Mouse (Mus musculus): ENCODE measurements at regions not wholly inside any gene's neighbourhood (a gene's known extent, or its start where the extent isn't known, plus 50 kb on each side); places are given as distances from the start of the nearest gene placed in this dataset.
A peak's percentile ranks its signal among the peaks of the same experiment; 100 is the strongest.

DNA sequence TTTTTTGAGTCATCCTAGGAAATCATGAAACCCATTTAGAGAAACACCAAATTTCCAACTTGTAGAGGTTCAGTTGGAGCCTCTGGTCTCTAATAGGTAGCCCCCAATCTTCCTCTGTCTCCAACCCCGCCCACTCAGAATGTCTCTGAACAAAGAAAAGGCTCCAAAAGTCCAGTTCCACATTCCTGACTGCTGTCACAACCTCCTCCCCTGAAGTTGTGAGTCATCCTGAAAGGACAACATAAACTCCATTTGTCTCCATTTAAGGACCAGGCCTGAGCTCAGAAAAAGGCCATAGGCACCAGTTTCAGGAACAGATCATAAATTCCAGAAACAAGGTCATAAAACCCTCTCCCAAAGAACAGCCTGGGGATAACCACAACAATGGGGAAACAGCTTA, 79.4 kb upstream of the Gm34302 start:
- WGBS: 76% methylated on average over 1 of the region's 1 CpGs
- Histone ChIP-seq H3K9ac (ENCODE audit: low read depth, low read length, severe bottlenecking) (no peak overlapping the region), H3K4me2 (replicated peaks; ENCODE audit: low read depth, low read length, severe bottlenecking) (no peak overlapping the region), H3K27me3 (ENCODE audit: control insufficient read depth, insufficient read depth, low read length) (no peaks in the 10 kb centered on the region), H3K4me1 (ENCODE audit: control insufficient read depth, insufficient read depth, low read length) (no peaks in the 10 kb centered on the region), H3K27ac (replicated peaks; ENCODE audit: low read depth, low read length) (no peak overlapping the region), H3K9me3 (ENCODE audit: control insufficient read depth, low read length) (no peaks in the 10 kb centered on the region), H3K4me3 (replicated peaks; ENCODE audit: low read length) (no peak overlapping the region), H3K36me3 (ENCODE audit: control insufficient read depth, insufficient read depth, low read length) (no peaks in the 10 kb centered on the region)
- TF ChIP-seq POLR2A (IDR thresholded peaks at IDR 0.05; ENCODE audit: borderline replicate concordance, extremely low read depth, insufficient read depth, insufficient read length): no peak
- DNase-seq (ENCODE audit: low spot score) (no peak), ATAC-seq (ENCODE audit: low FRiP score, low read depth) (no peak)

DNA sequence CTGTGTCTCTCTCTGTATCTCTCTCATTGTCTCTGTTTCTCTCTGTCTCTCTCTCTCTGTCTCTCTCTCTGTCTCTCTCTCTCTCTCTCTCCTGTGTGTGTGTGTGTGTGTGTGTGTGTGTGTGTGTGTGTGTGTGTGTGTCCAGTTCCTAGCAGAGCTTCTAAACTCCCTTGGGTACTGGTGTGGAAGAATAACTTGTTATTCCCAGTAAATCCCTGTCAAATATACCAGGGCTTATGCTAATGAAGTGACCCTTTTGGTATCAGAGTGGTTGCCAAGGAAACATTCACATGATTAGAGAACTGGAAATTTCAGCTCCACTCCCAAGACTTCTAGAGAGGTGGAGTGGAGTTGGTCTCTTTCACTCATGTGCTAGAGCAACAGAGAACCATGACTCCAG, 78.9 kb upstream of the Gm34302 start:
- no peaks in the 10 kb centered on the region for H3K36me3 ChIP-seq (ENCODE audit: control insufficient read depth, insufficient read depth, low read length)
- ATAC-seq (ENCODE audit: low FRiP score, low read depth) (no peak), DNase-seq (ENCODE audit: low spot score) (no peak)
- no peak overlapping the region for H3K4me2 ChIP-seq (replicated peaks; ENCODE audit: low read depth, low read length, severe bottlenecking)
- H3K4me3 ChIP-seq (replicated peaks; ENCODE audit: low read length): no peak overlapping the region
- no peaks in the 10 kb centered on the region for H3K9me3 ChIP-seq (ENCODE audit: control insufficient read depth, low read length)
- H3K4me1 ChIP-seq (ENCODE audit: control insufficient read depth, insufficient read depth, low read length): no peaks in the 10 kb centered on the region
- H3K27ac ChIP-seq (replicated peaks; ENCODE audit: low read depth, low read length): no peak overlapping the region
- H3K27me3 ChIP-seq (ENCODE audit: control insufficient read depth, insufficient read depth, low read length): no peaks in the 10 kb centered on the region
- no peak overlapping the region for H3K9ac ChIP-seq (ENCODE audit: low read depth, low read length, severe bottlenecking)
- TF ChIP-seq POLR2A (IDR thresholded peaks at IDR 0.05; ENCODE audit: borderline replicate concordance, extremely low read depth, insufficient read depth, insufficient read length): no peak

GRCm38 (mm10) chr3:63560745-63561151, 77.1 kb upstream of the Gm34302 start:
- Histone ChIP-seq H3K4me3 (replicated peaks; ENCODE audit: low read length) (no peak overlapping the region), H3K27ac (replicated peaks; ENCODE audit: low read depth, low read length) (no peak overlapping the region), H3K27me3 (ENCODE audit: control insufficient read depth, insufficient read depth, low read length) (no peaks in the 10 kb centered on the region), H3K36me3 (ENCODE audit: control insufficient read depth, insufficient read depth, low read length) (no peaks in the 10 kb centered on the region), H3K9me3 (ENCODE audit: control insufficient read depth, low read length) (no peaks in the 10 kb centered on the region), H3K9ac (ENCODE audit: low read depth, low read length, severe bottlenecking) (no peak overlapping the region), H3K4me1 (ENCODE audit: control insufficient read depth, insufficient read depth, low read length) (no peaks in the 10 kb centered on the region), H3K4me2 (replicated peaks; ENCODE audit: low read depth, low read length, severe bottlenecking) (no peak overlapping the region)
- no peak for TF ChIP-seq POLR2A (IDR thresholded peaks at IDR 0.05; ENCODE audit: borderline replicate concordance, extremely low read depth, insufficient read depth, insufficient read length)
- no peak for ATAC-seq (ENCODE audit: low FRiP score, low read depth)
- 73% methylated on average over 4 of the region's 4 CpGs for WGBS
- DNase-seq (ENCODE audit: low spot score): no peak

- 86% methylated on average over 1 of the region's 1 CpGs for WGBS
- TF ChIP-seq POLR2A (IDR thresholded peaks at IDR 0.05; ENCODE audit: borderline replicate concordance, extremely low read depth, insufficient read depth, insufficient read length): no peak
- H3K27ac ChIP-seq (replicated peaks; ENCODE audit: low read depth, low read length): no peak overlapping the region
- H3K4me1 ChIP-seq (ENCODE audit: control insufficient read depth, insufficient read depth, low read length): no peaks in the 10 kb centered on the region
- H3K4me3 ChIP-seq (replicated peaks; ENCODE audit: low read length): no peak overlapping the region
- no peak for ATAC-seq (ENCODE audit: low FRiP score, low read depth)
- no peaks in the 10 kb centered on the region for H3K9me3 ChIP-seq (ENCODE audit: control insufficient read depth, low read length)
- no peak for DNase-seq (ENCODE audit: low spot score)
- no peaks in the 10 kb centered on the region for H3K27me3 ChIP-seq (ENCODE audit: control insufficient read depth, insufficient read depth, low read length)
- no peak overlapping the region for H3K9ac ChIP-seq (ENCODE audit: low read depth, low read length, severe bottlenecking)
- H3K4me2 ChIP-seq (replicated peaks; ENCODE audit: low read depth, low read length, severe bottlenecking): no peak overlapping the region
- no peaks in the 10 kb centered on the region for H3K36me3 ChIP-seq (ENCODE audit: control insufficient read depth, insufficient read depth, low read length)
These were observed 73.1 kb upstream of the Gm34302 start for GRCm38 (mm10) chr3:63556741-63557140.

- no peaks in the 10 kb centered on the region for H3K9me3 ChIP-seq (ENCODE audit: control insufficient read depth, low read length)
- no peak for TF ChIP-seq POLR2A (IDR thresholded peaks at IDR 0.05; ENCODE audit: borderline replicate concordance, extremely low read depth, insufficient read depth, insufficient read length)
- DNase-seq (ENCODE audit: low spot score) (peak; percentile 95), ATAC-seq (ENCODE audit: low FRiP score, low read depth) (no peak)
- 10% methylated on average over 9 of the region's 9 CpGs for WGBS
- no peaks in the 10 kb centered on the region for H3K4me1 ChIP-seq (ENCODE audit: control insufficient read depth, insufficient read depth, low read length)
- H3K9ac ChIP-seq (ENCODE audit: low read depth, low read length, severe bottlenecking): 0 out of 2 replicates have a peak overlapping the region, but pooled peaks have one; percentile 25
- H3K4me2 ChIP-seq (replicated peaks; ENCODE audit: low read depth, low read length, severe bottlenecking): peak overlapping the region; percentile 35
- H3K27me3 ChIP-seq (ENCODE audit: control insufficient read depth, insufficient read depth, low read length): no peaks in the 10 kb centered on the region
- 0 out of 2 replicates have a peak overlapping the region, but pooled peaks have one; percentile 9 for H3K4me3 ChIP-seq (replicated peaks; ENCODE audit: low read length)
- H3K27ac ChIP-seq (replicated peaks; ENCODE audit: low read depth, low read length): no peak overlapping the region
- H3K36me3 ChIP-seq (ENCODE audit: control insufficient read depth, insufficient read depth, low read length): no peaks in the 10 kb centered on the region
These were observed 71.2 kb upstream of the Gm34302 start for GRCm38 (mm10) chr3:63554872-63555271.

- no peak overlapping the region for H3K4me3 ChIP-seq (replicated peaks; ENCODE audit: low read length)
- no peak overlapping the region for H3K4me2 ChIP-seq (replicated peaks; ENCODE audit: low read depth, low read length, severe bottlenecking)
- H3K27me3 ChIP-seq (ENCODE audit: control insufficient read depth, insufficient read depth, low read length): no peaks in the 10 kb centered on the region
- no peaks in the 10 kb centered on the region for H3K4me1 ChIP-seq (ENCODE audit: control insufficient read depth, insufficient read depth, low read length)
- H3K9me3 ChIP-seq (ENCODE audit: control insufficient read depth, low read length): no peaks in the 10 kb centered on the region
- WGBS: 85% methylated on average over 2 of the region's 2 CpGs
- H3K36me3 ChIP-seq (ENCODE audit: control insufficient read depth, insufficient read depth, low read length): no peaks in the 10 kb centered on the region
- no peak for DNase-seq (ENCODE audit: low spot score)
- H3K9ac ChIP-seq (ENCODE audit: low read depth, low read length, severe bottlenecking): no peak overlapping the region
- no peak overlapping the region for H3K27ac ChIP-seq (replicated peaks; ENCODE audit: low read depth, low read length)
- no peak for TF ChIP-seq POLR2A (IDR thresholded peaks at IDR 0.05; ENCODE audit: borderline replicate concordance, extremely low read depth, insufficient read depth, insufficient read length)
- no peak for ATAC-seq (ENCODE audit: low FRiP score, low read depth)
These were observed 69.7 kb upstream of the Gm34302 start for GRCm38 (mm10) chr3:63553426-63553825.
